Mouse (Mus musculus) layer of hippocampus, postnatal 14 days (tissue): Measurements from ENCODE around the gene Fah. TPM values are rescaled to one million over a fixed set of nuclear protein-coding genes. Genes with fewer than 3 reads are reported as not detected.

Experiments
- total RNA-seq, 2 experiments: library from RNA; stranded (reverse); gene quantifications; 2 replicates each; pipeline ENCODE4 v1.2.3; 2021

The Fah gene
- total RNA-seq, 2 experiments from 2014 or later: 15.2 to 17.4 TPM

Other genes with a start within 250 kb of the Fah start
- gene Arnt2, start 196.5 kb downstream of the Fah start, total RNA-seq: 100 to 1,000 TPM; 149 to 171 TPM
- 10 to 100 TPM; 51.1 to 58.3 TPM for gene Gm2115, start 77.8 kb downstream of the Fah start, total RNA-seq
- 10 to 100 TPM; 68.0 to 70.4 TPM for gene Zfand6, start 83.2 kb upstream of the Fah start, total RNA-seq
- gene Olfr291, start 246.8 kb upstream of the Fah start, total RNA-seq: not detected